11 mouse cellular contexts compared by ENCODE assay signal in the genomic region with DNA sequence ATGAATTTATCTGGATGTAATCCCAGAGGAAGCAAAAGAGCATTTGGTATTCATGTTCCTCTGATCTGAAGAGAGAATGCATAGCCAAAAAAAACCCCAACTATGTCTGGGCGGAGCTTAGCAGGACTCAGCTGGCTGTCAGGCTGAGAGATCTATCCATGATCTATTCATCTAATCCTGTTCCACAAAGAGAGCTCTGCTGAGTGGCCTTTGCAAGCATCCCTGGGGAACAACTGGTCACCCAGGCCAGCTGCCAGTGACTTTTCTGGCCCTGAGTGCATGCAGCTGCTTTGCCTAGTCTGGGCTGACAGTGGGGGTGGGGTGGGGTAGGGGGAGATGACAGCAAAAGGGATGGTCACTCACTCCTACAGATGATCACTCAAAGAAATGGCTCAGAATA.
DNase-seq lines count a peak whose midpoint lies in the region; ATAC-seq lines count a peak whose summit lies in the region.
"Had no signal": no experiment of that assay in that cellular context is flagged by ENCODE, and none has a peak within 500 bp of the region (broad histone marks: within the 10 kb centered on the region; RNA-seq: fewer than 3 reads in every experiment).

No protein-coding gene starts in this region.

- peaks cover 29% of the 10 kb centered on the region for H3K4me1 ChIP-seq in limb, embryonic 13.5 days
- H3K4me1 ChIP-seq in limb, embryonic 10.5 days, result peaks cover 23% of the 10 kb centered on the region
- peaks cover 8% of the 10 kb centered on the region; the same call in 1 of the 2 replicates for H3K4me1 ChIP-seq in lung, embryonic 16.5 days (replicated peaks; ENCODE audit: control insufficient read depth, insufficient read depth, low read length)
- H3K4me1 ChIP-seq: hindbrain, embryonic 15.5 days had no signal

- no peak overlapping the region; the same call in 1 of the 2 replicates for H3K27ac ChIP-seq in limb, embryonic 13.5 days
- H3K27ac ChIP-seq in limb, embryonic 10.5 days, result no peak overlapping the region
- H3K27ac ChIP-seq in lung, embryonic 16.5 days (ENCODE audit: low read length), result no peak overlapping the region
- H3K27ac ChIP-seq: hindbrain, embryonic 15.5 days had no signal

- no peak overlapping the region for H3K9ac ChIP-seq in limb, embryonic 13.5 days
- H3K9ac ChIP-seq in lung, embryonic 16.5 days (ENCODE audit: low read length), result no peak overlapping the region
- H3K9ac ChIP-seq: hindbrain, embryonic 15.5 days had no signal

- 87% methylated on average over 1 of the region's 1 CpGs for WGBS in limb, embryonic 13.5 days
- WGBS in limb, embryonic 10.5 days, result 94% methylated on average over 1 of the region's 1 CpGs
- 74% methylated on average over 1 of the region's 1 CpGs for whole genome bisulfite sequencing in lung, embryonic 16.5 days

- H3K4me2 ChIP-seq in limb, embryonic 13.5 days (replicated peaks), result no peak overlapping the region
- H3K4me2 ChIP-seq in lung, embryonic 16.5 days (ENCODE audit: low read depth, low read length), result no peak overlapping the region
- H3K4me2 ChIP-seq: hindbrain, embryonic 15.5 days had no signal

- peak; percentile 36; the same call in 1 of the 2 replicates for ATAC-seq in limb, embryonic 13.5 days (ENCODE audit: low FRiP score, low read depth)
- peak; percentile 81 for ATAC-seq in lung, embryonic 16.5 days (ENCODE audit: low read depth)
- ATAC-seq in megakaryocyte progenitor cell, adult 5-6 weeks (replicated peaks; ENCODE audit: poor library complexity), result no peak

- no peaks in the 10 kb centered on the region for H3K27me3 ChIP-seq in limb, embryonic 13.5 days
- H3K27me3 ChIP-seq in limb, embryonic 10.5 days (ENCODE audit: low read depth, poor library complexity, severe bottlenecking), result no peaks in the 10 kb centered on the region
- H3K27me3 ChIP-seq in lung, embryonic 16.5 days (ENCODE audit: control insufficient read depth, insufficient read depth, low read depth, low read length), result no peaks in the 10 kb centered on the region
- H3K27me3 ChIP-seq: hindbrain, embryonic 15.5 days had no signal

- DNase-seq in adrenal gland, postnatal 14 days, result peak; percentile 64
- DNase-seq in adrenal gland, postnatal 4 days (ENCODE audit: low spot score in 2 of 2), result no peak
- DNase-seq in limb, embryonic 10.5 days (ENCODE audit: low spot score), result no peak
- peak; percentile 32 to 50 for DNase-seq in gastrocnemius, postnatal 4 days (ENCODE audit: low spot score in 2 of 2)
- no peak for DNase-seq in spleen, postnatal 10 days (ENCODE audit: low spot score in 2 of 2)
- DNase-seq: B cell, adult 2 months; midbrain, embryonic 14.5 days had no signal

- H3K9me3 ChIP-seq in limb, embryonic 13.5 days, result peaks cover 34% of the 10 kb centered on the region
- H3K9me3 ChIP-seq in limb, embryonic 10.5 days (replicated peaks), result peaks cover 22% of the 10 kb centered on the region; the same call in 1 of the 2 replicates
- peaks cover 9% of the 10 kb centered on the region for H3K9me3 ChIP-seq in lung, embryonic 16.5 days (ENCODE audit: control insufficient read depth, low read length)

- H3K36me3 ChIP-seq in limb, embryonic 13.5 days, result peaks cover 31% of the 10 kb centered on the region
- H3K36me3 ChIP-seq in limb, embryonic 10.5 days, result peaks cover 68% of the 10 kb centered on the region
- H3K36me3 ChIP-seq in lung, embryonic 16.5 days (ENCODE audit: control insufficient read depth, insufficient read depth, low read length), result no peaks in the 10 kb centered on the region

- no peak overlapping the region for H3K4me3 ChIP-seq in limb, embryonic 13.5 days
- H3K4me3 ChIP-seq in limb, embryonic 10.5 days, result no peak overlapping the region
- H3K4me3 ChIP-seq in lung, embryonic 16.5 days (ENCODE audit: low read length), result no peak overlapping the region
- H3K4me3 ChIP-seq: hindbrain, embryonic 15.5 days had no signal

Comparison
In these comparisons a context has a peak if more than half of its experiments do, and no peak if none do; other contexts are left out.
1. DNase-seq: peak in adrenal gland, postnatal 14 days (single experiment) and gastrocnemius, postnatal 4 days (2 of 2); none in adrenal gland, postnatal 4 days (0 of 2), limb, embryonic 10.5 days (single experiment) and spleen, postnatal 10 days (0 of 2).